Mouse (Mus musculus): ENCODE data around the gene Plcb4.
"Not testable (repeated sequence)": the region's sequence is repeated elsewhere in the genome, so short reads cannot be mapped to it uniquely, and the experiment has no call there.

The Plcb4 gene

DNA sequence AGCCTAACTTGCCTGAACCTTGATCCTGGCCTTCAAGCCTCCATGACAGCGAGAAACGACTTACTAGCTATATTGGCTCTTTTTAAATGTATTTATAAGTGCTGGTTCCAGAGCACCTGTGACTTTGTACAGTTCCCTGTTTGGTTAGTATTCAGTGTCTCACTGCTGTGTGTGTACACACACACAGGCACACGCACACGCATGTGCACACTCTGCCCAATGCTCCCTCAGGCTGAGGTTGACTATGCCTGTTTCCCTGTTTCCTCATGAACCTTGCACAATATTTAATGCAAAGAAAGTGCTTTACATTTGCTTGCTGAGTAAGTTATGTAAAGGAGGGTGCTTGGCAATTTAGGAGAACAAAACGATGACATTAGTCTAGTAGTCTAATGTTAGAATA, 16.5 kb downstream of the Plcb4 start:
- no peak for DNase-seq

- DNase-seq = no peak
Measured at GRCm38 (mm10) chr2:135676978-135677501, 18.2 kb downstream of the Plcb4 start.

DNA sequence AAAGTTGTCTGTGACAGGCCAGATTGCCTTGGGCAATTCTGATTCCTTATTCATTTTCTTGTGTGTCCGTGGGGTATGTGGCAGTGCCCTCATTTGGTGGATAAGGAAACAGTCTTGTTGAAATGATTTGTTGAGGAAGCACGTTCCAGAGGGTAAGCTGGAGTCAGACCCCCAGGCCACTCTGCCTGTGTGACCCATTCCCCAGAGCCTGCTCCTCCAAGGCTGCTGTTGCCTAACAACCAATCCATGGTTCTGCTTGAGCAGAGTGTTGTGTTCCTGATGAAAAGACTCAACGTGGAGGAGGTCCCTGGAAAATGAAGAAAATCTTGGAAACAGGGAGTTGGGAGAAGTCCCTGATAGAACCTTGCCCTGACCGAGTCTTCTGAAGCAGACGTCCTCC, 18.8 kb downstream of the Plcb4 start:
- DNase-seq = no peak

DNA sequence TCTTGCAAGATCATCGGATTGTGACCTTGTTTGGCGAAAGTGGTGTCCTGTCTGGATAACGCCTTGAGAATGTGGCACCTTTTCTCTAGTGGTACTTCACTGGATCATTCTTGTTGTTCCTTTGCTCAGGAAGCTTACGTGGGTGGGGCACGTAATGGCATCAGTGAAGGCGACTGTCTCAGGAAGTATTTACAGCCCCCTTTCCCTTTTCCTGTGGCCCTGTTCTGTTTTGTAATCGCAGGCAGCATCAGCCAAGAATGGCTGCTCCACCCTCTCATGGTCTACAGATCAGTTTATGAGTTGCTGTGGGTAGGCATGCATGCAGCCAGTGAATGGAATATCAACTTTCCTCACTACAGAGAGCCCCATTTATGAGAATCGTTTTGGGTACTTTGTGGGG, 21.2 kb downstream of the Plcb4 start:
- DNase-seq = no peak

GRCm38 (mm10) chr2:135680406-135681134, 21.8 kb downstream of the Plcb4 start:
- no peak for DNase-seq

DNA sequence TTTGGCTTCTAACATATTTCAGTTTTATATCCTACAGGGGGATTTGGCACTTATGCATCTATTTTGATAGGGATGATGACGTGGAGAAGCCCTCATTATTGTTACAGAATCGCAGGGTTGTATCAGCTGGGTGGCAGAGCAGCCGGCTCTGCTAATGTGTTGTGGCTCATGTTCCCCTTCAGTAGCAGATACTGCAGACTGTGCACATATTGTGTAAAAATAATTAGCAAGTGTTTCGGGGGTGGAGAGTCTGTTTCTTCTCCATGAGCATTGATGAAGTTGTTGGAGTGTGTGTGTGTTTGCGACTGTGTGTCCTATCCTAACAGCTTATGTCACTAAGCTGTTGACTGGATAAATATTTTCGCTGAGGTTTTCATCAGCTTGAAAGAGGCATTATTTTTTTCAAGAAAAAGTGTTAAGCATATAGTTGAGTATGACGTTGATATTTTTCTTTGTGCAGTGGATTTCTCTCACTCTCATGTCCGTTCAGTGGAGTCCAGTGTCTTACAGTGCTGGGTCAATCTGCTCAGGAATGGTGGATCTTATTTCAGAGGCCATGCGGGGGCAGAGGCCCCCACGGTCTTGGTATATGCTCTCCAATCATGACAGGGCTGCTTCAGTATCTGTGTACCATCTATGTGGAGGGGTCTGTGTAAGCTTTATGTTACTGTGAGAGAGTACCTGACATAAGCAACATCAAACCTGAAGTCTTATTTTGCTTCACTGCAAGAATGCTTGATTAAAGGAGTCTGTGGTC, 25.1 kb downstream of the Plcb4 start:
- no peak for DNase-seq

DNA sequence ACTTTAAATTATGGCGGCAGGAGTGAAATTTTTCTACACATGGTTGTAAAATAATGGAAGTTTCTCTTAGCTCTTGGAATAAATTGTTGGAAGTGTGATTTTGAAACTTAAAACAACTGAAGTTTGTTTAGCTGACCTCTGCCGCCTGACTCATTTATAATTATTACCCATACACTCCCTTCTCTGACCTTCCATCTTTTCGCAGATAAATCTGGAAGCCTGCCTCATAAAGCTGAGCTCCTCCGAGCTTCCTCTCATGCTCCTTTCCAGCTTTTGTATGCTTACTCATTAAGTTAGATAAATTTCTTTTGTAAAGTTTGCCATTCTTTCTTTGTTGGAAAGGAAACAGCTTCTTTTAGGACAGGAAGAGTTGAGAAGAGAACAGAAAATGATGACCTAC, 27.9 kb downstream of the Plcb4 start:
- DNase-seq = peak; percentile 61

- DNase-seq = no peak
Measured at GRCm38 (mm10) chr2:135687585-135687984, 28.8 kb downstream of the Plcb4 start.

GRCm38 (mm10) chr2:135692568-135693488, 34.0 kb downstream of the Plcb4 start:
- peak; percentile 75 for DNase-seq

DNA sequence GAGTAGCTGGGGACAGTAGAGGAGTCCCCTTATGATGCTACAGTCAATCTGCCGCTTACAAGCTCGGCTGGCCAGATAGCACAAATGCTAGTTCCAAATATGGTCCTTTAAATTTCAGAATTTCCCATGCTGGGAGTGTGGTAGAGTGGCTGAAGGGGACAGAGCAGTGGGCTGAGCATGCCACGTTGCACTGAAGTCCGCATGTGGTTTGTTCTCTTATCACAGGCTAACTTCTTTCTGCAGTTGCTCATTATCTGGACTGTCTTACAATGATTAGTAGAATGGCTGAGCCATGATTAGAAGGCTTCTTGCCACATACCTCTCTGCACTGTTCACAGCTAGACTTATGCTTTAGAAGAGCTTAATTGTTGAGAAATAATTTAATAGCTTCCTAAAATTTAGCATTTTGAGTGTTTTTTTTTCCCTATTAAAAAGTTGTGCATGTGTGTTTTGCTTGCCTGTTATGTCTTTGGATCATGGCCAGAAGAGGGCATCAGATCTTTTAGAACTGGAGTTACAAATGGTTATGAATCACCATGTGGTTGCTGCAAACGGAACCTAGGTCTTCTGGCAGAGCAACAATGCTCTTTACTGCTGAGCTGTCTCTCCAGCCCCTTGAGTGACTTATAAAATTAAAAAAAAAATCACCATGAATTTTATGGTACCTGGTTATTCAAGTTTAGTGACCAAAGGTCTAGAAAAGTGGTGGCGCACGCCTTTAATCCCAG, 42.0 kb downstream of the Plcb4 start:
- no peak for DNase-seq

GRCm38 (mm10) chr2:135704673-135705072, 45.9 kb downstream of the Plcb4 start:
- DNase-seq = no peak

DNA sequence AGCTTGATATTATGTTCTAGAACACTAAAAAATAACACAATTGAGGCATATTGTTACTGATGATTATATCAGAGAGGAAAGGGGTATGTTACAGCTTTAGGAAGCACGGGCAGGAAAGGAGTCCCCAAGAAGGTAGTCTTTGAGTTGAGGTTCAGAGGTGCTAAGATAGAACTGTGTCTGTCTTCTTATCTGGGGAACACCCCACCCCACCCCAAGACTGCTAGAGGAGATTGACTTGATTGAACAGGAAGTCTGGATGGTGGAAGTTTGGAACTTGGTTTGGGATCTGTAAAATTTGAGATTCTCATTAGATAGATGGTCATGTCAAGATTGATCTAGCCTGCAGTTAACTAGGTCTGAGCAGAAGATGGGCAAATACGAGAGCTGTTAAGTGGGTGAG, 48.5 kb downstream of the Plcb4 start:
- DNase-seq = no peak

DNA sequence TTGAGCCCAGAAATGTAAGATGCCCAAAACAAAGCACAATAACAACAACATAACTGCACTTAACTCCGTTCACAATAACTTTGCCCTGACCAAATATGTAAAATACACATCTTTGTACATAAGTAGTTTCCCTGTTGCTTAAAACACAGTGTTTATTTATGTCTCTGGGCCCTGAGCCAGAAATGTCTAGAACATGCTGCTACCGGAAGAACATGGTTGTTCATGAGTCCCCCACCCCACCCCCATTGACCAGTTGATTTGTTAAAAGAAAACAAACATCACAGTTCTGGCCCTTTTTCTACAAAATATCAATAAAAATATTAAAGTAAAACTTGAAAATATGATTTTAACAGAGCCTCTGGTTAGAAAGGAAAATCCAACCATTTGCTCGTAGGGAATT, 49.6 kb downstream of the Plcb4 start:
- DNase-seq = peak; percentile 43

- no peak for DNase-seq
Measured at GRCm38 (mm10) chr2:135708796-135709195, 50.0 kb downstream of the Plcb4 start.

DNA sequence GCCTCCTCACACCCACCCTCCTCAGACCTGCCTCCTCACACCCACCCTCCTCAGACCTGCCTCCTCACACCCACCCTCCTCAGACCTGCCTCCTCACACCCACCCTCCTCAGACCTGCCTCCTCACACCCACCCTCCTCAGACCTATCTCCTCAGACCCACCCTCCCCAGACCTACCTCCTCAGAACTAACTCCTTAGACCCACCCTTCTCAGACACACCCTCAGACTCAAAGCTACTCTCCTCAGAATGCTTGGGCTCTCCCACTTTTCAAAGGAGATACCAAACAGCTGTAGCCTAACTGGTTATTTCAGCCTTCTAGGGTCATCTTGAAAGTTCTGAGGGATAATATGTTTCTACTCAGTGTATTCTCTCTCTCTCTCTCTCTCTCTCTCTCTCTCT, 50.9 kb downstream of the Plcb4 start:
- not testable (repeated sequence) for DNase-seq

GRCm38 (mm10) chr2:135711049-135711924, 52.5 kb downstream of the Plcb4 start:
- no peak for DNase-seq

DNA sequence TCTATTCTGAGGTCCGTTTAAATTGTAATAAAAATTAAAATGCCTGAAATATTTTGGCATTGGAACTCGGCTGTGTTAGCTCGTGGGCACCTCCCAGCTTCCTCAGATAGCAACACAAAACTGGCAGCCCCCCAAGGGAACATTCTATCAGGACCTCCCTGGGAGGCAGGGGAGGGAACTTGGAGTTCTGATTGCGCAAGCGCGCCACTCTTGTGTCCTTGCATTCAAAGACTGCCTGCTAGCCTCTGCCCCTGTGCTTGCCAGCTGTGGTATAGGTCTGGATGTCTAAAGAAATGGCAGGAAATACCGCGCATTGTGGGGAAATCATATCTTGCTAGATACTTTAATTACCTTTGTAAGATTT, 53.1 kb downstream of the Plcb4 start:
- peak; percentile 91 for DNase-seq

- no peak for DNase-seq
Measured at GRCm38 (mm10) chr2:135712331-135712730, 53.5 kb downstream of the Plcb4 start.

DNA sequence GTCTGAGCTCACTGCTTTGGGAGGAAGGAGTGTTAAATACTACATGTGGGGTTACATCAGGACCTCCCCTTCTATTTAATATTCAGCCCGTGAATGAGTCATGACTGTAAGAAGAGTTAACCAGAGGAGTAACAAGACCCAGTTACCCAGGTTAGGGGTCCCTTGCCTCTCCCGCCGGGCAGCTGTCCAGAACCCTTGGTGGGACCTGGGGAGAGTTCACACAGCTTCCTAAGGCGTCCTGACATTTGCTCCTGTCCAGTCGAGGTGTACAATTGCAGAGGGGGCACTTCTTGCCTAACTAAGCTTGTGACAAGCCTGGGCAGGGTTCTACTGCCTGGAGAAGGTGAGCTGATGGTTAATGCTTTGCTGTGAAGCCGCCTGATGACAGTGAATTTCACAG, 54.1 kb downstream of the Plcb4 start:
- DNase-seq = no peak

- DNase-seq = no peak
Measured at GRCm38 (mm10) chr2:135716180-135716579, 57.4 kb downstream of the Plcb4 start.

All from kidney, postnatal 14 days (tissue).